Mouse (Mus musculus): ENCODE data around the gene Gm20605.

DNA sequence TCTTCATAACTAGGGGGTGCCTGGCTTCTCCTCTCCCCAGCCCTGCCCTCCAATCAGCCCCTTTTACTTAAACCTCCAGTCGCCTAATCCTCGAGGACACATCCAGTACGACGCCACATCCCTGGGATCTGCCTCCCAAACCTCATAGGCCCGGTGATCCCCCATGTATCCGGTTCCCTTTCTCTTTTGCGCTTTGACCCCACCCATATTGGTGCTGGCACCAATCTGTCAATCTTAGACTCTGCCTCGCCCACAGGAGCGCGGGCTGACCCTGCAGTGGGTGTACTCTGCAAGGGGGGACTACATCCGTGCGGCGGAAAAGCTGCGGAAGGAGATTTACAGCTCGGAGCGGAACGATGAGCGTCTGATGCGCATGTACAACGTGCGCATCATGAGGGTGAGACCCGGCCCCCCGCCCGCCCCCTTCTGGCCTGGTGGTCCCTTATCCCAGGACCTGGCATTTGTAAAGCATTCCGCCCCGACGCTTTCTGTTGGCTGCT is 45.3 kb upstream of the Gm20605 start:
- TF ChIP-seq POLR2A (IDR thresholded peaks at IDR 0.05; ENCODE audit: borderline replicate concordance, low read depth, low read length) (no peak), CTCF (IDR thresholded peaks at IDR 0.05; ENCODE audit: low read depth, low read length) (no peak)
